Mouse (Mus musculus) limb, embryonic 13.5 days (tissue): ENCODE data around the gene Hspb2. TPM values are rescaled to one million over a fixed set of nuclear protein-coding genes. Genes with fewer than 3 reads are reported as not detected.

ENCODE experiments used
- ATAC-seq: fragments of 200-750 bp; cut with Nextera tagmentation; 2 replicates; pipeline ENCODE4 v1.8.0; 2017; ENCODE audit warnings: low read depth, moderate number of reproducible peaks, moderate TSS enrichment; ENCODE audit not compliant: low FRiP score
- H3K27ac ChIP-seq: fragments of 300-500 bp; sonication (generic); 2 replicates; pipeline ENCODE4 v1.5.1; 2015; ENCODE audit warnings: inconsistent platforms, mild to moderate bottlenecking, moderate library complexity
- H3K27me3 ChIP-seq: fragments of 300-500 bp; sonication (generic); 2 replicates; pipeline ENCODE4 v1.6.1; 2015; ENCODE audit warnings: mild to moderate bottlenecking, inconsistent platforms
- H3K36me3 ChIP-seq: fragments of 300-500 bp; sonication (generic); 2 replicates; pipeline ENCODE4 v1.6.1; 2015; ENCODE audit warnings: inconsistent platforms, mild to moderate bottlenecking, moderate library complexity
- H3K4me1 ChIP-seq: fragments of 300-500 bp; sonication (generic); 2 replicates; pipeline ENCODE4 v1.6.1; 2015; ENCODE audit warnings: inconsistent platforms
- H3K4me2 ChIP-seq: fragments of 300-500 bp; sonication (generic); replicated peaks from 2 replicates; pipeline ENCODE4 v1.6.1; 2015; ENCODE audit warnings: inconsistent platforms, mild to moderate bottlenecking, moderate library complexity
- H3K4me3 ChIP-seq: fragments of 300-500 bp; sonication (generic); 2 replicates; pipeline ENCODE4 v1.5.1; 2015; ENCODE audit warnings: moderate library complexity, mild to moderate bottlenecking, inconsistent platforms
- H3K9ac ChIP-seq: fragments of 300-500 bp; sonication (generic); 2 replicates; pipeline ENCODE4 v1.6.1; 2015; ENCODE audit warnings: mild to moderate bottlenecking, inconsistent platforms
- H3K9me3 ChIP-seq: fragments of 300-500 bp; sonication (generic); 2 replicates; pipeline ENCODE4 v1.6.1; 2016; ENCODE audit warnings: inconsistent platforms
- WGBS: fragments of 180-500 bp; shearing (Covaris S2); methylation state at CpG from one replicate; pipeline ENCODE4 v1.1.7; 2015; 5-methylcytosine and 5-hydroxymethylcytosine counted together
- polyA plus RNA-seq: library from polyadenylated mRNA; unstranded; fragments of >200 nt; fragmentation: Nextera tagmentation; extraction: Ambion mirVana; gene quantifications from 2 replicates; pipeline ENCODE4 v1.2.1, GENCODE M21; 2015

The Hspb2 gene
- polyA plus RNA-seq = 37.8 and 39.3 TPM in 2 replicates

DNA sequence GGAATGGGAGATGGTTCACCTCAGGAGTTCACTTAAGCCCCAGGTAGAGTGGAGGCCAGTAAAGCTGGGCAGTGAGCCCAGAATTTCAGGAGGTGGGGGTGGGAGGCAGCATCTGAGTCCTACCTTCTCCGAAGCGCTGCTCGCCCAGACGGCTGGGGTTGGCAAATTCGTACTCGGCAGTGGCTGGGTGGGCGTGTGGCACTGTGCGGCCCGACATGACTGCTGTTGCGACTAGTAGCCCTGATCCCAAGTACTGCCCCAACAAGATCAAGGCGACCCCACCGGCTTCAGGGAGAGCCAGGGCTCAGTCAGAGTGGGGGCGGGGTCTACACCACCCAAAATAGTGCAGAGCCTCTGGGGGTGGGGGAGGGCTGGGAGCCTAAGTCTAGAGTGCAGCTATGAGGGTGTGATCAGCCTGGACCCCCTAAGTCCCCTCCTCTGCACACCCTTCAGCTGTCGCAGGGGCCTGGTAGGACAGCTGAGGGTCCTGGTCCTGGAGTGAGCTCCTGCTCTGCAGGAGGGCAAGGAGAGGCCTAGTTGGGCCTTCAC lies at the start of gene Hspb2:
Gene Hspb2 (minus strand): TSS at position 301 of the 549 bp plus-strand sequence.
- Histone ChIP-seq H3K27ac (0 out of 2 replicates have a peak within 1 kb of the TSS, but pooled peaks have one; percentile 22), H3K36me3 (no peaks in the 10 kb centered on the region), H3K9me3 (no peaks in the 10 kb centered on the region), H3K4me2 (peak within 1 kb of the TSS; percentile 23), H3K4me1 (peaks cover 18% of the 10 kb centered on the region), H3K9ac (0 out of 2 replicates have a peak within 1 kb of the TSS, but pooled peaks have one; percentile 4), H3K4me3 (peak within 1 kb of the TSS; percentile 12; the same call in 1 of the 2 replicates), H3K27me3 (peaks cover 10% of the 10 kb centered on the region)
- ATAC-seq = peak; percentile 86
- 65% methylated on average over 14 of the region's 14 CpGs for WGBS

- WGBS = 71% methylated on average over 2 of the region's 2 CpGs
- no peaks in the 10 kb centered on the region for H3K27me3 ChIP-seq
- no peaks in the 10 kb centered on the region for H3K9me3 ChIP-seq
- H3K4me2 ChIP-seq = no peak overlapping the region
- no peak for ATAC-seq
- H3K9ac ChIP-seq = no peak overlapping the region
- H3K27ac ChIP-seq = no peak overlapping the region
- no peak overlapping the region for H3K4me3 ChIP-seq
- H3K36me3 ChIP-seq = peaks cover 88% of the 10 kb centered on the region
- H3K4me1 ChIP-seq = no peaks in the 10 kb centered on the region
These were observed 48.8 kb upstream of the Hspb2 start for GRCm38 (mm10) chr9:50800985-50801384.

DNA sequence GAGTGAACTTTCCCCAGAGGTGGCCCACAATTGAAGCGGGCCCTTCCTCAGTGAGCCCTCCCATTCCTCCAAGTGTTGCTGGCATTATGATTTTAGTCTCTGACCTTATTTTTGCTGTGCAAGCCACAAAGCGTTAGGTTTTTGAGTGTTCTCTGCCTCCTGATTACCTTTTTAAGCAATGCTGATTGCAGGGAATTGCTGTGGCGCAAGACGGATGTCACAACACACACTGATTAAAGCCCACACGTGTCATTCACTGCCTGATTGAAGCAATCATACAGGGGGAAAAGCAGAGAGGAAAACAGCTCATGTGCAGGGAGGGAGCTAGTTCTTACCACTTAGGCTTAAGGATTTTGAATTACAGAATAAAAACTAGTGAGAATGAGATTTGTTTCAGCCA lies 46.2 kb upstream of the Hspb2 start:
- no peak for ATAC-seq
- no peaks in the 10 kb centered on the region for H3K9me3 ChIP-seq
- H3K9ac ChIP-seq = no peak overlapping the region
- no peaks in the 10 kb centered on the region for H3K4me1 ChIP-seq
- WGBS = 92% methylated on average over 5 of the region's 5 CpGs
- peaks cover 87% of the 10 kb centered on the region for H3K36me3 ChIP-seq
- no peak overlapping the region for H3K4me2 ChIP-seq
- H3K27ac ChIP-seq = no peak overlapping the region
- no peaks in the 10 kb centered on the region for H3K27me3 ChIP-seq
- H3K4me3 ChIP-seq = no peak overlapping the region

DNA sequence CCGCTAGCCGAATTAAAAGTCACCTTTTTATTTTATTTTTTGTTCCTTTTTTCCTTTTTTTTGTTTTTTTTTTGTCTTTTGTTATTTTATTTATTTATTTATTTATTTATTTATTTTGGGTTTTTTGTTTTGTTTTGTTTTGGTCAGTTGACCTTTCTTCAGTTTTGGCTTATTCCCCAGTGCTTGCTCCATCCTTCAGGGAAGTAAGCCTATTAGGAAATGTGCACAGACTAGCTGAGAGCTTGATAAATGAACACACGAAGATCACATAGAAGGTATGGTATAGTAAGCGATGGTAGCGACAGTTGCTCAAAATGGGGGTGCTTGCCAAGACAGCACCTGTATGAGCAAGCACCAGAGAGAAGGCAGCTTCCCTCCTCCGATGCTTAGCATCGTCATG lies 45.5 kb upstream of the Hspb2 start:
- Histone ChIP-seq H3K36me3 (peaks cover 82% of the 10 kb centered on the region), H3K27ac (no peak overlapping the region), H3K4me1 (no peaks in the 10 kb centered on the region), H3K27me3 (no peaks in the 10 kb centered on the region), H3K9ac (no peak overlapping the region), H3K4me2 (no peak overlapping the region), H3K9me3 (no peaks in the 10 kb centered on the region), H3K4me3 (no peak overlapping the region)
- 96% methylated on average over 7 of the region's 7 CpGs for WGBS
- no peak for ATAC-seq

DNA sequence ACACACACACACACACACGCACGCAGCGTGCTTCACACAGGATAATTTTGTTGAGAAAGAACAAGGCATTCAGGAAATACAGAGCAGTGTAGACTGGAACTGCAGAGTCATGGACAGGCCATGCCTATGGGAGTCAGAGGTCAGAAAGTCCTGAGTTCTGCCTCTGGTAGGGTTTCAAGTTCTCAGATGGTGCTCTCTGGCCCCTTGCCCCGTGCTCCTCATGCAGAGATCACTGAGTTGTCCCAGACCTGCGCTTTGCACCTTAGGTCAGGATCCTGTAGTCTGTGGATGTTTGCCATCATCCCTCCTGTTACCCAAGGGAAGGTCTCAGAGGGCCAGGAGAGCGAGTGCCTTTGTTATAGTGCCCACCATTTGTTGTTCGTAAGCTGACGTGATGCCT lies 44.6 kb upstream of the Hspb2 start:
- H3K27me3 ChIP-seq = no peaks in the 10 kb centered on the region
- no peaks in the 10 kb centered on the region for H3K4me1 ChIP-seq
- H3K9me3 ChIP-seq = no peaks in the 10 kb centered on the region
- WGBS = 84% methylated on average over 8 of the region's 8 CpGs
- no peak overlapping the region for H3K4me2 ChIP-seq
- no peak overlapping the region for H3K9ac ChIP-seq
- H3K36me3 ChIP-seq = peaks cover 82% of the 10 kb centered on the region
- no peak for ATAC-seq
- no peak overlapping the region for H3K27ac ChIP-seq
- H3K4me3 ChIP-seq = no peak overlapping the region

DNA sequence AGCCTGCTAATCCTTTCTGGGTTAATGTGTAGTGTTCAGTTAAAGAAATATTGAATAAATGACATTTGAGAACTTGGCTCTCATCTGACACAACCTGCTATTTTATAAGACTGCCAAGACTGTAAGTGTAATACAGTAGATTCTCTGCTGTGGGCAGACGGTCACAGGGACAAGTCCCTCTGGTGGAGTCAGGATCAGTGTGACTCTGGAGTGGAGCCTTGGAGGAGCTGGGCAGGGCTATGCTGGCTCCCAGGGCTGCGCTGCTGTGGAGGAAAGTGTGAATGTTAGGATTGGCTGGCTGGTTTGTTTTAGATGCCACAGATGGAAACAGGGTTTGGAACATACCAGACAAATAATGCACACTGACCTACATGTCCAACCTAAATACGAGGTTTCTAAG lies 43.1 kb upstream of the Hspb2 start:
- H3K27me3 ChIP-seq = no peaks in the 10 kb centered on the region
- no peak overlapping the region for H3K4me2 ChIP-seq
- H3K27ac ChIP-seq = no peak overlapping the region
- H3K4me3 ChIP-seq = no peak overlapping the region
- H3K9me3 ChIP-seq = no peaks in the 10 kb centered on the region
- no peaks in the 10 kb centered on the region for H3K4me1 ChIP-seq
- H3K9ac ChIP-seq = no peak overlapping the region
- WGBS = 92% methylated on average over 3 of the region's 3 CpGs
- H3K36me3 ChIP-seq = peaks cover 80% of the 10 kb centered on the region
- ATAC-seq = no peak

DNA sequence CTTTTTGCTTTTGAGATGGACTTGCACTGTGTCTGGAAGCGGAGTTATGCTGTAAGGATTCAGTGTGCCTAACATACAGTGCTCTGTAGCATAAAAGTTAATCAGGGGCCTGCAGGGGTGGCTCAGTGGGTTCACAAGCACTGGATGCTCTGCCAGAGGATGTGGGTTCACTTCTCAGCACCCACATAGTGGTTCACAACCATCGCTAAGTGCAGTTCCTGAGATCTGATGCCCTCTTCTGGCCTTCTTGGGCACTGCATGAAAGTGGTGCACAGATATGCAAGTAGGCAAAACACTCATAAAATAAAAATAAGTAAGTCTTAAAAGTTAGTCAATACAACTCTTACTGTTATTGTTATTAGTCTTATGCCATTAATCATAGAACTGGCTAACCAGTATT lies 30.0 kb upstream of the Hspb2 start:
- Histone ChIP-seq H3K36me3 (peaks cover 85% of the 10 kb centered on the region), H3K9me3 (no peaks in the 10 kb centered on the region), H3K9ac (no peak overlapping the region), H3K4me1 (no peaks in the 10 kb centered on the region), H3K27me3 (no peaks in the 10 kb centered on the region), H3K27ac (no peak overlapping the region), H3K4me2 (no peak overlapping the region), H3K4me3 (no peak overlapping the region)
- ATAC-seq = no peak
- WGBS = 75% methylated on average over 2 of the region's 2 CpGs

DNA sequence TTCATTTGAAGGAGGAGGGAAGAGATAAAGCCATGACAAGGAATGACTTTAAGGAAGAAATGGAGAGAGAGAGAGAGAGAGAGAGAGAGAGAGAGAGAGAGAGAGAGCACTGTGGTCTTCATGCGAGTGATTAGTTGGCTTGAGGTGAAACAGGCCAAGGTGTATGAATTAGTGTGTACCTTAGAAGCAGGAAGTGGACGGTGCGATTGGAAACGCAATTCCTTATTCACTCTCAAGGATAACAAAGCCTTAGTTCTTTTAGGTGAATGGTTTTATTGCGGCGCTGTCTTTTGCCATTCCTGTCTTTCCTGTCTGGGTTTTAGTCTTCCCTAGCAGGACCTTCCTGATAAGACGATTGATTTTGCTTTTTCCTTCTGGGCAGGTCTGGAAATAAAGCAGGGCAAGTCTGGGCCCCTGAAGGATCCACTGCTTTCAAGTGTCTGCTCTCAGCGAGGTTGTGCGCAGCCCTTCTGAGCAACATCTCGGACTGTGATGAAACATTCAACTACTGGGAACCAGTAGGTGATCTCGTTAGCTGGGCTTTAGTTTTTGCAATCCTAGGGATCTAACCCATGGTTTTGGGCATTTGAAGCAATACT lies 24.1 kb upstream of the Hspb2 start:
- Histone ChIP-seq H3K9me3 (no peaks in the 10 kb centered on the region), H3K4me1 (peaks cover 17% of the 10 kb centered on the region), H3K4me2 (peak overlapping the region; percentile 83), H3K9ac (peak overlapping the region; percentile 87), H3K27me3 (no peaks in the 10 kb centered on the region), H3K4me3 (peak overlapping the region; percentile 74), H3K27ac (no peak overlapping the region; the same call in 1 of the 2 replicates), H3K36me3 (peaks cover 44% of the 10 kb centered on the region)
- ATAC-seq = no peak
- WGBS = 55% methylated on average over 11 of the region's 11 CpGs

- H3K27ac ChIP-seq = peak overlapping the region; percentile 94
- H3K9ac ChIP-seq = peak overlapping the region; percentile 87
- 0% methylated on average over 28 of the region's 30 CpGs for WGBS
- H3K9me3 ChIP-seq = no peaks in the 10 kb centered on the region
- H3K4me3 ChIP-seq = peak overlapping the region; percentile 74
- H3K4me2 ChIP-seq = peak overlapping the region; percentile 83
- ATAC-seq = peak; percentile 61
- no peaks in the 10 kb centered on the region for H3K27me3 ChIP-seq
- peaks cover 41% of the 10 kb centered on the region for H3K36me3 ChIP-seq
- peaks cover 17% of the 10 kb centered on the region for H3K4me1 ChIP-seq
These were observed 23.5 kb upstream of the Hspb2 start for GRCm38 (mm10) chr9:50775662-50776126.

GRCm38 (mm10) chr9:50774991-50775612 lies 22.9 kb upstream of the Hspb2 start, which contains the start of the genes Alg9 and 1110032A03Rik:
Alg9 (plus strand) TSS chr9:50775019.
1110032A03Rik (minus strand) TSS chr9:50775520.
- peaks cover 17% of the 10 kb centered on the region for H3K4me1 ChIP-seq
- WGBS = under 1% methylated on average over 46 of the region's 51 CpGs
- no peaks in the 10 kb centered on the region for H3K27me3 ChIP-seq
- peak; percentile 86 for ATAC-seq
- H3K9ac ChIP-seq = peak within 1 kb of the TSS; percentile 87
- H3K36me3 ChIP-seq = peaks cover 37% of the 10 kb centered on the region
- peak within 1 kb of the TSS; percentile 83 for H3K4me2 ChIP-seq
- H3K4me3 ChIP-seq = peak within 1 kb of the TSS; percentile 74
- peak within 1 kb of the TSS; percentile 94 for H3K27ac ChIP-seq
- H3K9me3 ChIP-seq = no peaks in the 10 kb centered on the region

- peak overlapping the region; percentile 74 for H3K4me3 ChIP-seq
- WGBS = 67% methylated on average over 4 of the region's 4 CpGs
These were observed 21.9 kb upstream of the Hspb2 start for GRCm38 (mm10) chr9:50774026-50774462.

DNA sequence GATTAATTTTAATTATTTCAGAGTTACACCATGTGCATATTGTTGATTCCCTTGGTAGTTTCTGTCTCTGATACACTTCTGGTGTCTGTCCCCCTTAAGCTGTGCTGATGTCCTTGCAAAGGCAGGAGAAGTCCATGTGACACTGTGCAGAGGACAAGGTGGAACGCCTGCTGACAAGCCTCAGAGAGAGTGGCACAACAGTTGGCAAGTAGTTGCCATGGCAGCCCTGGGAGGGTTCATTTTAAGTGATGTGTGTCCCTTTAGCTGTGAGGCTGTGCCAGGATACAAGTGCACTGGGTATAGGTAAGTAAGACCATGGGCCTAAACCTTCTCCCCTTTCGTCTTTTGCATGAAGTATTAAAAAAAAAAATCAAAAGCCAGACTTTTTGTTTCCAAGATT lies 17.9 kb upstream of the Hspb2 start:
- no peaks in the 10 kb centered on the region for H3K27me3 ChIP-seq
- H3K36me3 ChIP-seq = peaks cover 19% of the 10 kb centered on the region
- H3K4me2 ChIP-seq = no peak overlapping the region
- ATAC-seq = no peak
- H3K4me1 ChIP-seq = peaks cover 20% of the 10 kb centered on the region
- H3K9ac ChIP-seq = no peak overlapping the region
- no peak overlapping the region for H3K4me3 ChIP-seq
- no peak overlapping the region for H3K27ac ChIP-seq
- no peaks in the 10 kb centered on the region for H3K9me3 ChIP-seq
- 89% methylated on average over 2 of the region's 2 CpGs for WGBS

More at GRCm38 (mm10) chr9:50774026-50774462, 21.9 kb upstream of the Hspb2 start:
- Histone ChIP-seq H3K36me3 (peaks cover 27% of the 10 kb centered on the region), H3K4me2 (peak overlapping the region; percentile 83), H3K4me1 (peaks cover 22% of the 10 kb centered on the region), H3K9me3 (no peaks in the 10 kb centered on the region), H3K27me3 (no peaks in the 10 kb centered on the region), H3K27ac (no peak overlapping the region), H3K9ac (peak overlapping the region; percentile 87; the same call in 1 of the 2 replicates)
- no peak for ATAC-seq
